Mouse (Mus musculus): Measurements from ENCODE around the gene Abcf1. TPM values are rescaled to one million over a fixed set of nuclear protein-coding genes. Genes with fewer than 3 reads are reported as not detected.

Gene Abcf1
- polyA plus RNA-seq, 1 experiment from 2014 or later = 58.3 TPM

GRCm38 (mm10) chr17:35994175-35994878, 24.8 kb upstream of the Abcf1 start:
- 4% methylated on average over 31 of the region's 31 CpGs for WGBS
- ATAC-seq (ENCODE audit: insufficient number of reproducible peaks, insufficient read depth, low FRiP score, low read depth) = peak; percentile 47; the same call in 1 of the 2 replicates

GRCm38 (mm10) chr17:35993675-35994074, 24.1 kb upstream of the Abcf1 start:
- peak; percentile 40 for ATAC-seq (ENCODE audit: insufficient number of reproducible peaks, insufficient read depth, low FRiP score, low read depth)

More at GRCm38 (mm10) chr17:35994175-35994878, 24.8 kb upstream of the Abcf1 start:
- Histone ChIP-seq H3K4me2 (ENCODE audit: low read length) (peak overlapping the region; percentile 78), H3K27me3 (ENCODE audit: control insufficient read depth, insufficient read depth, low read length) (no peaks in the 10 kb centered on the region), H3K9ac (ENCODE audit: low read length) (peak overlapping the region; percentile 78), H3K4me3 (ENCODE audit: control insufficient read depth in 1 of 2, insufficient read depth in 1 of 2, low read depth in 1 of 2, low read length in 2 of 2) (peak overlapping the region; percentile 51 to 61), H3K4me1 (ENCODE audit: control insufficient read depth in 2 of 2, insufficient read depth in 2 of 2, low read length in 2 of 2) (peaks cover 0 to 14% of the 10 kb centered on the region in 2 experiments; a peak in 3 of 4 replicates), H3K36me3 (ENCODE audit: control insufficient read depth, insufficient read depth, low read length) (peaks cover 7% of the 10 kb centered on the region; the same call in 1 of the 2 replicates), H3K9me3 (ENCODE audit: control insufficient read depth, low read length) (no peaks in the 10 kb centered on the region), H3K27ac (replicated peaks in 1 of 2; ENCODE audit: control insufficient read depth in 1 of 2, insufficient read depth in 1 of 2, low read depth in 2 of 2, low read length in 2 of 2) (peak overlapping the region; percentile 34 to 46)

GRCm38 (mm10) chr17:35991781-35992180, 22.2 kb upstream of the Abcf1 start:
- Histone ChIP-seq H3K4me1 (ENCODE audit: control insufficient read depth in 2 of 2, insufficient read depth in 2 of 2, low read length in 2 of 2) (peaks cover 0 to 7% of the 10 kb centered on the region in 2 experiments; a peak in 3 of 4 replicates), H3K36me3 (ENCODE audit: control insufficient read depth, insufficient read depth, low read length) (peaks cover 33% of the 10 kb centered on the region), H3K4me2 (ENCODE audit: low read length) (no peak overlapping the region), H3K9ac (ENCODE audit: low read length) (no peak overlapping the region), H3K9me3 (ENCODE audit: control insufficient read depth, low read length) (no peaks in the 10 kb centered on the region), H3K4me3 (ENCODE audit: control insufficient read depth in 1 of 2, insufficient read depth in 1 of 2, low read depth in 1 of 2, low read length in 2 of 2) (no peak overlapping the region), H3K27ac (replicated peaks in 1 of 2; ENCODE audit: control insufficient read depth in 1 of 2, insufficient read depth in 1 of 2, low read depth in 2 of 2, low read length in 2 of 2) (no peak overlapping the region), H3K27me3 (ENCODE audit: control insufficient read depth, insufficient read depth, low read length) (no peaks in the 10 kb centered on the region)
- no peak for ATAC-seq (ENCODE audit: insufficient number of reproducible peaks, insufficient read depth, low FRiP score, low read depth)
- 29% methylated on average over 10 of the region's 10 CpGs for WGBS

More at GRCm38 (mm10) chr17:35993675-35994074, 24.1 kb upstream of the Abcf1 start:
- peak overlapping the region in 1 of 2 experiments; percentile 61; a peak in 2 of 4 replicates for H3K4me3 ChIP-seq (ENCODE audit: control insufficient read depth in 1 of 2, insufficient read depth in 1 of 2, low read depth in 1 of 2, low read length in 2 of 2)
- peak overlapping the region; percentile 78 for H3K4me2 ChIP-seq (ENCODE audit: low read length)
- no peaks in the 10 kb centered on the region for H3K27me3 ChIP-seq (ENCODE audit: control insufficient read depth, insufficient read depth, low read length)
- peaks cover 14% of the 10 kb centered on the region for H3K36me3 ChIP-seq (ENCODE audit: control insufficient read depth, insufficient read depth, low read length)
- H3K4me1 ChIP-seq (ENCODE audit: control insufficient read depth in 2 of 2, insufficient read depth in 2 of 2, low read length in 2 of 2) = peaks cover 0 to 14% of the 10 kb centered on the region in 2 experiments; a peak in 3 of 4 replicates
- H3K27ac ChIP-seq (replicated peaks in 1 of 2; ENCODE audit: control insufficient read depth in 1 of 2, insufficient read depth in 1 of 2, low read depth in 2 of 2, low read length in 2 of 2) = no peak overlapping the region
- WGBS = 6% methylated on average over 17 of the region's 17 CpGs
- no peak overlapping the region for H3K9ac ChIP-seq (ENCODE audit: low read length)
- no peaks in the 10 kb centered on the region for H3K9me3 ChIP-seq (ENCODE audit: control insufficient read depth, low read length)

- WGBS = 90% methylated on average over 9 of the region's 9 CpGs
Measured at GRCm38 (mm10) chr17:35981776-35982175, 12.2 kb upstream of the Abcf1 start.

GRCm38 (mm10) chr17:35980363-35980754, 10.8 kb upstream of the Abcf1 start:
- WGBS = 2% methylated on average over 29 of the region's 29 CpGs
- Histone ChIP-seq H3K4me2 (ENCODE audit: low read length) (peak overlapping the region; percentile 92), H3K4me3 (ENCODE audit: control insufficient read depth in 1 of 2, insufficient read depth in 1 of 2, low read depth in 1 of 2, low read length in 2 of 2) (peak overlapping the region; percentile 82 to 84), H3K9me3 (ENCODE audit: control insufficient read depth, low read length) (no peaks in the 10 kb centered on the region), H3K27ac (replicated peaks in 1 of 2; ENCODE audit: control insufficient read depth in 1 of 2, insufficient read depth in 1 of 2, low read depth in 2 of 2, low read length in 2 of 2) (peak overlapping the region; percentile 77 to 90), H3K27me3 (ENCODE audit: control insufficient read depth, insufficient read depth, low read length) (no peaks in the 10 kb centered on the region), H3K9ac (ENCODE audit: low read length) (peak overlapping the region; percentile 80), H3K4me1 (ENCODE audit: control insufficient read depth in 2 of 2, insufficient read depth in 2 of 2, low read length in 2 of 2) (peaks cover 11 to 13% of the 10 kb centered on the region in 2 experiments), H3K36me3 (ENCODE audit: control insufficient read depth, insufficient read depth, low read length) (peaks cover 55% of the 10 kb centered on the region)
- peak; percentile 22 for ATAC-seq (ENCODE audit: insufficient number of reproducible peaks, insufficient read depth, low FRiP score, low read depth)

More at GRCm38 (mm10) chr17:35981776-35982175, 12.2 kb upstream of the Abcf1 start:
- Histone ChIP-seq H3K4me1 (ENCODE audit: control insufficient read depth in 2 of 2, insufficient read depth in 2 of 2, low read length in 2 of 2) (peaks cover 11 to 13% of the 10 kb centered on the region in 2 experiments), H3K4me3 (ENCODE audit: control insufficient read depth in 1 of 2, insufficient read depth in 1 of 2, low read depth in 1 of 2, low read length in 2 of 2) (no peak overlapping the region), H3K9me3 (ENCODE audit: control insufficient read depth, low read length) (no peaks in the 10 kb centered on the region), H3K4me2 (ENCODE audit: low read length) (no peak overlapping the region), H3K36me3 (ENCODE audit: control insufficient read depth, insufficient read depth, low read length) (peaks cover 55% of the 10 kb centered on the region), H3K27ac (replicated peaks in 1 of 2; ENCODE audit: control insufficient read depth in 1 of 2, insufficient read depth in 1 of 2, low read depth in 2 of 2, low read length in 2 of 2) (no peak overlapping the region), H3K27me3 (ENCODE audit: control insufficient read depth, insufficient read depth, low read length) (no peaks in the 10 kb centered on the region), H3K9ac (ENCODE audit: low read length) (peak overlapping the region; percentile 0; the same call in 1 of the 2 replicates)
- no peak for ATAC-seq (ENCODE audit: insufficient number of reproducible peaks, insufficient read depth, low FRiP score, low read depth)

GRCm38 (mm10) chr17:35979401-35980362, 10.1 kb upstream of the Abcf1 start, which contains the start of the genes Gnl1 and Prr3:
Gnl1 (plus strand) TSS chr17:35979851.
Prr3 (minus strand) TSS chr17:35980236.
- H3K27me3 ChIP-seq (ENCODE audit: control insufficient read depth, insufficient read depth, low read length) = no peaks in the 10 kb centered on the region
- H3K9me3 ChIP-seq (ENCODE audit: control insufficient read depth, low read length) = no peaks in the 10 kb centered on the region
- H3K4me3 ChIP-seq (ENCODE audit: control insufficient read depth in 1 of 2, insufficient read depth in 1 of 2, low read depth in 1 of 2, low read length in 2 of 2) = peak within 1 kb of the TSS; percentile 82 to 84
- H3K36me3 ChIP-seq (ENCODE audit: control insufficient read depth, insufficient read depth, low read length) = peaks cover 55% of the 10 kb centered on the region
- H3K27ac ChIP-seq (replicated peaks in 1 of 2; ENCODE audit: control insufficient read depth in 1 of 2, insufficient read depth in 1 of 2, low read depth in 2 of 2, low read length in 2 of 2) = peak within 1 kb of the TSS; percentile 90 to 92
- H3K4me2 ChIP-seq (ENCODE audit: low read length) = peak within 1 kb of the TSS; percentile 92
- ATAC-seq (ENCODE audit: insufficient number of reproducible peaks, insufficient read depth, low FRiP score, low read depth) = peak; percentile 89
- under 1% methylated on average over 88 of the region's 109 CpGs for WGBS
- peak within 1 kb of the TSS; percentile 80 for H3K9ac ChIP-seq (ENCODE audit: low read length)
- peaks cover 11 to 13% of the 10 kb centered on the region in 2 experiments for H3K4me1 ChIP-seq (ENCODE audit: control insufficient read depth in 2 of 2, insufficient read depth in 2 of 2, low read length in 2 of 2)

GRCm38 (mm10) chr17:35978811-35979400, 9.3 kb upstream of the Abcf1 start:
- peaks cover 11 to 13% of the 10 kb centered on the region in 2 experiments for H3K4me1 ChIP-seq (ENCODE audit: control insufficient read depth in 2 of 2, insufficient read depth in 2 of 2, low read length in 2 of 2)
- peak; percentile 48 for ATAC-seq (ENCODE audit: insufficient number of reproducible peaks, insufficient read depth, low FRiP score, low read depth)
- H3K36me3 ChIP-seq (ENCODE audit: control insufficient read depth, insufficient read depth, low read length) = peaks cover 58% of the 10 kb centered on the region
- H3K27me3 ChIP-seq (ENCODE audit: control insufficient read depth, insufficient read depth, low read length) = no peaks in the 10 kb centered on the region
- peak overlapping the region; percentile 80 for H3K9ac ChIP-seq (ENCODE audit: low read length)
- H3K27ac ChIP-seq (replicated peaks in 1 of 2; ENCODE audit: control insufficient read depth in 1 of 2, insufficient read depth in 1 of 2, low read depth in 2 of 2, low read length in 2 of 2) = peak overlapping the region; percentile 90 to 92
- no peaks in the 10 kb centered on the region for H3K9me3 ChIP-seq (ENCODE audit: control insufficient read depth, low read length)
- H3K4me2 ChIP-seq (ENCODE audit: low read length) = peak overlapping the region; percentile 92
- under 1% methylated on average over 41 of the region's 41 CpGs for WGBS
- peak overlapping the region; percentile 82 to 84 for H3K4me3 ChIP-seq (ENCODE audit: control insufficient read depth in 1 of 2, insufficient read depth in 1 of 2, low read depth in 1 of 2, low read length in 2 of 2)
